Mouse (Mus musculus) liver, embryonic 14.5 days (tissue): ENCODE results near the gene Pde6c.

Experiments used
- CTCF ChIP-seq: IDR thresholded peaks from 2 replicates; pipeline ENCODE4 v1.5.1; 2016; ENCODE audit warnings: antibody characterized with exemption, low read depth, control low read depth
- EP300 ChIP-seq: IDR thresholded peaks from 2 replicates; pipeline ENCODE4 v1.6.1; 2016; ENCODE audit warnings: antibody characterized with exemption, low read depth

GRCm38 (mm10) chr19:38123921-38124320 is 8.7 kb upstream of the Pde6c start:
- no peak for TF ChIP-seq CTCF
- TF ChIP-seq EP300: no peak
